Mouse (Mus musculus): ENCODE measurements around the gene Rgl3. TPM values are rescaled to one million over a fixed set of nuclear protein-coding genes. Genes with fewer than 3 reads are reported as not detected.

The Rgl3 gene
- total RNA-seq, 2 experiments from 2014 or later, result 19.2 to 51.9 TPM

DNA sequence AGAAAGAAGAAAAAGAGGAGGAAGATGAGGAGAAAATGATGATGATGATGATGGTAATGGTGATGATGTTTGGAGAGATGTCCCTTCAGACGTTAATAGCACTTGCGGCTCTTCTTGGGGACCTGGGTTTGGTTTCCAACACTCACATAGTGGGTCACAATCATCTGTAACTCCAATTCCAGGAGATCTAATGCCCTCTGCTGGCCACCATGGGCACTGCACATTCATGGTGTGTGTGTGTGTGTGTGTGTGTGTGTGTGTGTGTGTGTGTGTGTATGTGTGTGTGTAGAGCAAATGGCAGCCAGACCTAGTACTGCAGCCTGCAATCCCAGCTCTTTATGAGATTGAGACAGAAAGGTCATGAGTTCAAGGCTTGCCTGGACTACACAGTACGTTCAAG is 37.3 kb downstream of the Rgl3 start:
- no peak for DNase-seq (ENCODE audit: low spot score in 2 of 2)

DNA sequence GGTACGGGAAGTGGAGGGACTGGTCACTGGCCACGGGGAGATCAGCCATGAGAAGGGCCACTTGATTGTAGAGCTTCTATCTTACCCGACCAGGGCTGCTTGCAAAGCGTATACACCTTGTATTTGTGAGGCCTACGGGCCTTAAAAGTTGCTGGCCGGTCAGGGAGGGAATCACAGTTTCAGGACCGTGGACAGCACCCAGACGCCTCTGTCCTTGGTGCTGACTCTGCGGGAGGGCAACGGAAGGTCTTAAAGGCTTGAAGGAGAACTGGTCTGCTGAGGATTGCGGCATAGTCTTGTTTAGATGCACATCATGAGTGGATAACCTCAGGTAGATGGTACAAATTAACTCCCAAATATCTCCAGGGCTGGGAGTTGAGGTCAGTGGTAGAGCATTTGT is 38.9 kb downstream of the Rgl3 start:
- peak; percentile 78 to 83 for DNase-seq (ENCODE audit: low spot score in 2 of 2)

DNA sequence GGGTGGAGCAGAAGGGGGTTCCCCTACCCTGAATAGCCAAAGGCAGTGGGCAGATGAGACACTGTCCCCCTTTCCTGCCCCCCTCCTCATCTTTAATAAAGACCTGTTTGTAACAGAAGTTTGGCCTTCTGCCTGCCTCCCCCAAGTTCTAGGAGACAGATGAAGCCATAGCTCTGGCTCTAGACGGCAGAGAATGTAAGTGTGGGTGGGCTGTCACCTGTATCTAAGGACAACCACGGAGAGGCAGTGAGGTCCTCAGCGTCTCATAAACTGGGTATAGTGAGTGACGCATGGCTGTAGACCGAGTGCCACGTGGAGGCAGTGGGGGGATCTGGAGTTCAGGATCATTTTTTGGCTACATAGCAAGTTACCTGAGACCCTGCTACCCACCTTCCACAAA is 40.5 kb downstream of the Rgl3 start:
- DNase-seq (ENCODE audit: low spot score in 2 of 2), result no peak

DNA sequence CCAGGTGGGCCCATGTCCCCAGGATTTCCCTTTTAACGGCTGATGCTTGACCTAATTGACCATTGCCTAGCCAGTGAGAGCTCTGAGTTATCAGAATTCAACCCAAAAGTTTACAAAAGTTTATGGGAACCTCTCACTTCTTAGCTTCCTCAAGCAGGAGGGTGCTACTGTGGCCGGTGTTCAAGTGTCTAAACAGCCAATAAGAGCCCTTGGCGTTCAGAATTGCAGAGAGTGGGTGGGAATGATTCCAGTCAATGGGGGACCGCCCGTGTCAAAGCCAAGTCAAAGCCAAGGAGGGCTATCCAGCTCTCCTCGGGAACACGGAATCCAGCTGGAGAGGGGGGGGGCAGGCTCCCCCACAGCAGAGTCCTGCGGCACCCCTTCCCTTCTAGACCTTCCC is 41.1 kb downstream of the Rgl3 start:
- no peak for DNase-seq (ENCODE audit: low spot score in 2 of 2)

DNA sequence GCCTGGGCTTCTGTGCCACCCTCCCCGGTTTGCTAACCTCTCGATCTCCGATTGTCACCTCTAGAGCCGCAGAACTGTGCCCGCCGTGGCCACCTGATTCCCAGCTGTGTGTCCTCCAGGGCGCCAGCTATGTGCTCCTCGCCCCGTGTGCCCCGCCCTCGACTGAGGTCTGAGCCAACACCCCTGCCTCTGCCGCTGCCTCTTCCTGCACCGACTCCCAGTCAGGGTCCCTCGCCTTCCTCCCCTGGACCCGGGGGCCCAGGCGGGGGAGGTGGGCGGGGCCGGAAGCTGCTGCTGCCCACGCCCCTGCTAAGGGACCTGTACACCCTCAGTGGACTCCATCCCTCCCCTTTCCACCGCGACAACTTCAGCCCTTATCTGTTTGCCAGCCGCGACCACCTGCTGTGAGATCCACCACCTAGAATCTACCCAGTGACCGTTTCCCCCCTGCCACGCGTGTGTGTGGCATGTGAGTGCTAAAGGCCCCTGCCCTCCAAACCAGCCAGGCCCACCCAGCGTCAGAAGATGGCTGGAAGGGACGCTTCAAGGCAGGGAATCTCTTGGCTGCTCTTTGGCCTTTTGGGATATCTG is 41.6 kb downstream of the Rgl3 start:
- DNase-seq (ENCODE audit: low spot score in 2 of 2), result no peak

DNA sequence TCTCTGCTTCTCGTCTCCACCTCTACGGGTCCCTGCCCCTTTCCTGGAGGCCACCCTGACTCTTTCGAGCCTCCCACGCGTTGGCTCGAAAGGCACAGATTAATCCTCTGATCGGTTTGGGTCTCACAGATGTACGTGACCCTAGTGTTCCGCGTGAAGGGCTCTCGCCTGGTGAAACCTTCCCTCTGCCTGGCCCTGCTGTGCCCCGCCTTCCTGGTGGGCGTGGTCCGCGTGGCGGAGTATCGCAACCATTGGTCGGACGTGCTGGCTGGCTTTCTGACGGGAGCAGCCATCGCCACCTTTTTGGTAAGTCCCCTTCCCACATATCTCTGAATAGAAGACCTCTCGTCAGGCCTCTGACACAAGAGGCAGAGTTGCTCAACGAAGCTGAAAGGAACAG is 45.0 kb downstream of the Rgl3 start:
- DNase-seq (ENCODE audit: low spot score in 2 of 2), result no peak

DNA sequence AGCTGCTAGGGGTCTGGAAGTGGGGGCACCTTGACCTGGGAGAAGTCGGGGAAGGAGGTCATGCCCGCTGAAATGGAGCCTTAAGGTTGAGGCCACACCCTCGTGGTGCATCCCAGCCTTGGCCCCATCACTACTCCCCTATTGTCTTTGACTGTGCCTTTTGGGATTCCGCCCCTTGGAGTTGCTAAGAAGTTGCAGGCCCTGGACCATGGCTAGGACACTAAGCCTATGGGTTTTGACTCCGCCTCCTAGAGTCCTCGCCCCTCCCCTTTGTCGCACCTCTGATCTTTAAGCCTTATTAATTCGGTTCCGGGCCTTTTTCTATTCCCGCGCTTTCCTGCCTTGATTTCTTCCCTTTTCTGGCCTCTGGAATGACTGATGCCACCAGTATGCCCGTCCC is 45.6 kb downstream of the Rgl3 start:
- no peak for DNase-seq (ENCODE audit: low spot score in 2 of 2)

DNA sequence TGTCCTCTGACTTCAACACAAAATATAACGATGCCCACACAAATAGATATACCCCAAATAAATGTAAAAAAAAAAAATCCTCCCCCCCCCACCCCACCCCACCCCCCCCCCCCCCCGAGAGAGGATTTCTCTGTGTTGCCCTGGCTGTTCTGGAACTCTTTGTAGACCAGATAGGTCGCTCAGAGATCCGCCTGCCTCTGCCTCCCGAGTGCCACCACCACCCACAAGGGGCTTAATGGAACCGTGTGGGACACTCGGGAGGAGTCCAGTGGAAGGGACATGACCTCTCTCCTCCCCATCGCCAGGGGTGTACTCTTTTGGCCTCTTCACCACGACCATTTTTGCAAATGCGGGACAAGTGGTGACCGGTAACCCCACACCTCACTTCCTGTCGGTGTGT is 46.2 kb downstream of the Rgl3 start:
- no peak for DNase-seq (ENCODE audit: low spot score in 2 of 2)

DNA sequence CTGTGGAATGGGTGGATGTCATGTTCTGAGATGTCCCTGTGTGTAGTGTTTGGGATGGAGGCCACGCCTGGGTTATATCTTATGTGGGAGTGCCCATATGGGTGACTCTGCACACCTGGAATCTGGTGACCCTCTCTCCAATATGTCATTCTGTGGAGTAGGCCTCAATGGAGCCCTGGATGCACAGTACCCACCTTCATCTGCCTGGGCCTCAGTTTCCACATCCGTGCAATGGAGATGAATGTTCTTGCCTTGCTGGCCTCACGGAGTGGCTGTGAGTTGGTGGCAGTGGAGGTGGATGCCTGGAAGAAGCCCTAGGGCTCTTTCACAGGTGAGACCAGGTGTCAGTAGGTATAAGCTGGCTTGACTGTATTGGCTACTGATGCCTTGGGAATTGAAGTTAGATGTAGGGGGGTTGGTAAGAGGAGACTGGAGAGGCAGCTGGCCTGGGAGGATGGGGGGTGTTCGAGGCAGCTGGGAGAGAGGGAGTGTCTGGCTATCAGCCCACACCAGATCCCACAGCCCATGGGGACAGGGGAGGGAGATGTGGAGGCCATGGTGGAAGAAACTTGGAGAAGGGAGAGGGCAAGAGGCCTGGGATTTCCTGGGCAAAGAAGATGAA is 50.9 kb downstream of the Rgl3 start:
- no peak for DNase-seq (ENCODE audit: low spot score in 2 of 2)

DNA sequence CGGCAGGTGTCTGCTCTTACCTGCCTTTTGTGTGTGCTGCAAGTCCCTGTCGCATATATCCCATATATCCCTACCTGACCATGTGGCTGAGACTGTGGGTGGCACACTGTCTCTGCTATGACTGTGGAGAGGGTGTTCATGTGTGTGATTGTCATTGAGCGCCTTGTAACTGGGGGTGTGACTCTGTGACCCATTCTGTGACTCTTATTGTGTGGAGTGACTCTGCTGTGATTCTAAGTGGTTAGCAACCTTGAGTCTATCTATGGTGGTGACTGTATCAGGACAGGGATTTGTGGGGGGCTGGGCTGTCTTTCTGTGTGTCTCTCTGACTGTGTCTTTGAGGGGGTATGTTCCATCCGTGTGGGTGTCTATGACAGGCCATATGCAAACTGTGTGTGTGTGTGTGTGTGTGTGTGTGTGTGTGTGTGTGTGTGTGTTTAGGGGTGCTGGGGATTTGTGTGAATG is 51.5 kb downstream of the Rgl3 start:
- DNase-seq (ENCODE audit: low spot score in 2 of 2), result no peak

DNA sequence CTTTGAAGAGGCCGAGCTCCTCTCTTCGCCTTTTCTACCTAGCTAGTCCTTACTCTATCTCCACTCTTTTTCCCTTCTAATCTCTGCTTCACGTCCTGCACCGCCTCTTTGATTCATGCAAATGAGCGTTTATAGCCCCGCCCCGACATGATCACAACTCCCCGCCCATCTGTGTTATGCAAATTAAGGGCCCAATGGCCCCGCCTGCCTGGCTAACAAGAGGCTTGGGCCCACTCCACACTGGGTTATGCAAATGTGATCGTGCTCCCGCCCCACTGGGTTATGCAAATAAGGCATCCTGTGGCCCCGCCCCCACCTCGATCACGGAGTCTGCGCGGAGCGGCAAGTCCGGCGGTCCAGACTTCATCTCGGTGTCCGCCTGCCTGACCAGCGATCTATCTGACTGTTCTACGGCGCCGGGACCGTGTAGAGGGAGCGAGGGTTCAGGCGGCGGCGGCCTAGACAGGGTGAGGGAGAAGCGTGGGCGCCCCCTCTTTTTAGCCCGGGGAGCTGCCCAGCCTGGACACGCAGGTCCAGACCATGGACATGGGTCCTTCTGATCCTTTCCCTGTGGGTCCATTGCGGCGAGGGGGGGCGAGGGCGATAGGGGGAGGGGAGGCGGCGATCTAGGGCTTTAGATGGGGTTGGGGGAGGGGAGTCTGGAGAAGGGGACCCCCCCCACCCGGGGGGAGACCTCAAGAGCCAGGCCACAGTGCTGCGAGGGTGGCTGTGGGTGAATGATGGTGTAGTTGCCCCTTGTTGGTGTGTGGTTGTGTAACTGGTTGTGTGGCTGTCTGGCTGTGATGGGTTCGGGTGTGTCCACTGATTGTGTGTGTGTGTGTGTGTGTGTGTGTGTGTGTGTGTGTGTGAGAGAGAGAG is 52.3 kb downstream of the Rgl3 start, which contains the start of gene Plppr2:
Plppr2 (plus strand) TSS at position 342 of the 879 bp plus-strand sequence.
- peak; percentile 91 for DNase-seq (ENCODE audit: low spot score in 2 of 2)

DNA sequence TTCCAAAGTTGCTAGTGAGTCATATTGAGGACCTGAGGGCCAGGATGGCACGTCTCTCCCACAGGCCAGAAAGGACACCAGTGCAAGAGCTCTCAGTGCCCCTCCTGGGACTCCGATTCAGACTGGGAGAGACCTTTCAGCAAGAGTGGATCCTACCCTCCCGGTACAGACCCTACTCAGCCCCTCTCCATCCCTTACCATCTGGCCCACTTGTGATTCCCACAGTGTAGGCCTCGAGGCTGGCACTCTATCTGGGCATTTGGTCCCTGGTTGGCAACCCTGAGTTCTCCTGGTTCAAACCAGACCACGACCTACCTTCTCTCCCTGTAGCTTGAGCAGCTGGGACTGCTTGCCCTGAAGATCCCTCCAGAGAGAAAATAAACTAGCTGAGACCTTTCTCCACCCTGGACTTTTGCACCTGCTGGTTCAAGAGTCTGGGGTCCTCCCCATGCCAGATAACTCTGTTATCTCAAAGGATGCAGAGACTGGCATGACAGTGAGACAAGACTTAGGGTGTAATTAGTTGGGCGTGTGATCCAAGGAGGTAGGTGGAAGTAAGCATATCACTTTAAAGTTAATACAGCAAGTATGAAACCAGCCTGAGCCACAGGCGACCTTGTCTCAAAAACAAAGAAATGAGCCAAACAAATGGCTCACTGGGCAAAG is 53.6 kb downstream of the Rgl3 start:
- DNase-seq (ENCODE audit: low spot score in 2 of 2), result no peak

DNA sequence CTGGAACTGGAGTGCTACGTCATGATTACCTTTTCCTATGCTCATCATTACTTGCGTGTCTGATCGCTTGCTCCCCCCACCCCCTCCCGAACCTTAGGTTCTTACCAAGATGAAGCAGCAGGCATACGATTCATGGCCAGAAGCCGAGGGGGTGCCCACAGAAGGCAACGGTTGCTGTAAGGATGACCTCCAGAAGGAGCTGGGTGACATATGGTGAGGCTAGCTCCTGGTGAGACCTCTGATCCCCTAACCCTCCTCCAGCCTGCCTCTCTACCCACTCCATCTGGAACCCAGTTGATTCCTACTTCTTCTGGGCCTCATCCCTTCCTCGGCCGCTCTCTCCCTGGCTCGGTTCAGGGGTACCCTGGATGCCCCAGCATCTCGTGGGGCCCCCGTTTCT is 55.2 kb downstream of the Rgl3 start:
- DNase-seq (ENCODE audit: low spot score in 2 of 2), result no peak

DNA sequence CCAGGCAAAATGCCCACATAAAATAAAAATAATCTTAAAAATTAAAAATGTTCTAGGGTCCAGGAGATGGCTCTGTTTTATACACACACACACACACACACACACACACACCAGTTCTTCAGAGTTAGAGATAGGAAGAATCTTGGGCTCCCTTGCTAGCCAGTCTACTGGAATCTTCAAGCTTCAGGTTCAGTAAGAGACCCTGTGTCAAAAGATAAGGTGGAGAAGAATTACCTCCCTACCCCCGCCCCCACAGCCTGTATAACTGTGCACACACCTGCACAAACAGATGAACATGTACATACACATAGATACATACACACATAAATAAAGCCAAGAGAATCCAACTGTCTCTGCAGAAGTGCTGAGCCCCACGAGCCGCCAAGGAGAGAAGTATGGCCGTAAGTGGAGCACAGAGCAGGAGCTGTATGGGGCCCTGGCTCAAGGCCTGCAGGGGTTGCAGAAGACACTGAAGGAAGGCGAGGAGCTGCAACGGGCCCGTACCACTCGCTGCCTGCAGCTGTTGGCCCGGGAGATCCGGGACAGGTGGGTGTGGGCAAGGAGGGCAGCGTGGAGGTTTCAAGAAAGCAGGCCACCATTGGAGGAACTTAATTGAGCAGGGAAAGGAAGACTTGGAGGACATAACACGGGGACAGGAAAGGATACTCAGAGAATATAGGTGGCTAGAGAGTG is 56.7 kb downstream of the Rgl3 start:
- DNase-seq (ENCODE audit: low spot score in 2 of 2), result no peak

DNA sequence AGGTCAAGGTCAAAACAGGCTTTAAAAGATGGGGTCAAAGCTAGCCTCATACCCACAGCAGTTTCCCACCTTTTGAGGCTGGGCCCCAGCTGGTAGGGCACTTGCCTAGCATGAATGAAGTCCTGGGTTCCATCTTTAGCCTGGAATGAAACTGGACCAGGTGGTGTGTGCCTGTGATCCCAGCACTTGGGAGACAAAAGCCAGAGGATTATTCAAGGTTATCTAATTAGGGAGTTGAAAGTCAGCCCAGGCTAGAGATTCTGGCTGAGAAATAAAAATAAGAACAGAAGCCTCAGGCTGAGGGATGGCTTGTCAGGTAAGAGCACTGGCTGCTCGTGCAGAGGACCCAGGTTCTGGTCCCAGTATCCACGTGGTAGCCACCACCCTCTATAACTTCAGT is 57.2 kb downstream of the Rgl3 start:
- DNase-seq (ENCODE audit: low spot score in 2 of 2), result no peak

DNA sequence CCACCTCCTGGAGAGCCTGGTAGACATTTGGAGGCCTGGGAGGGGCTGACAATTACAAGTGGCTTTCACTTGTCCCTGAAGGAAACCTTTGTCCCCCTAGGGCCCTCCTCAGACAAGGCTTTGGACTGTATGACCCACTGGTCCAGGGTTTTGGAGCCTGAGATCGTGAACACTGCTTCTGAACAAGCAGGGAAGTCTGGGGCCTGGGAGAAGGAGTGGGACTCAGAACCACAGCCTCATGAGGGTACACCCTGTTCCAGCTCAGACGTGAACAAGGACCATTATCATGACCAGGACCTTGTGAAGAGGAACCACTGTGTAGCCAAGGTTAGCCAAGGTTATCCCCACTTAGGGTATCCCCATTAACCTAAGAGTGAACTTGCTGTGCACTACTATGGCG is 60.0 kb downstream of the Rgl3 start:
- DNase-seq (ENCODE audit: low spot score in 2 of 2), result no peak

DNA sequence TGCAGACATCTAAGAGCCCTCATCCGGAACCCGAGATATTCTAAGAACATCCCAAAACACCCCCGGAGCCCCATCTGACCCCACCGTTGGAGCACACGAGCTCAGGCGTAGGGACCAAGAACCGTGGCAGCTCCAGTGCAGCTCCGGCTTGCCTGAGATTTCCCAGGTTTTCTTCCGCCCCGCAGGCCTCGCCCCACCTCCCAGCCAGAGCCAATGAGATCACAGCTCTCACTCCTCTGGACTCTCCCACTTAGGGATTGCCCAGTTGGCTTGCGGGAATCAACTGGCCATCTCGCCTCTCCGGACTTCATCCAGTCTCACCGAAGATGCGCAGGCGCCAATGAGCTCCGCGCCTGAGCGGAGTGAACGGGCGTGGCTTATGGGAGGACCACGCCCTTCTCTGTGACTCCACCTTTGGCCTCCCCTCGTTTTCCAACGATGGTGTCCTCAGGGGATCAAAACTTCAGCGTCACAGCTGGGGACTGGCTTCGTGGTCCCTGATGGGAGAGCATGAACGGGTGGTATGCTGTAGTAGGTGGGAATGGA is 62.0 kb downstream of the Rgl3 start, which contains the start of the genes Ccdc159 and Tmem205:
Ccdc159 (plus strand) TSS at position 264 of the 546 bp plus-strand sequence.
Tmem205 (minus strand) TSS at position 349 of the 546 bp plus-strand sequence.
- DNase-seq (ENCODE audit: low spot score in 2 of 2), result peak; percentile 79 to 84

DNA sequence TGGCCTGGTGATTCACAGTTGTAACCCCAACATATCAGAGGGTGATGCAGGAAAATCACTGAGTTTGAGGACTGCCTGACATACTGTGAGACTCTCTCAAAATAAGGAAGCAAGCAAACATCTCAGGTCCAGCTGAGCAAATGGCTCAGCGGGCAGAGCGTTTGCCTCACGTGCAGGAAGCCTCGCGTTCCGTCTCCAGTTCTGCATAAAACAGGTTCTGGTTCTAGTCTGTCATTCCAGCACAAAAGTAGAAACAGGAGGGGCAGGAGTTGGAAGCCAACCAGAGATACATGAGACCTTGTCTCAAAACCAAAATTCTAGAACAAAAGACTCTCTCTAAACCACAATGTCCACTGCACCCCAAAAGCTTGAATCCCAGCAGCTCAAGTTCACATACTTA is 62.5 kb downstream of the Rgl3 start:
- no peak for DNase-seq (ENCODE audit: low spot score in 2 of 2)

DNA sequence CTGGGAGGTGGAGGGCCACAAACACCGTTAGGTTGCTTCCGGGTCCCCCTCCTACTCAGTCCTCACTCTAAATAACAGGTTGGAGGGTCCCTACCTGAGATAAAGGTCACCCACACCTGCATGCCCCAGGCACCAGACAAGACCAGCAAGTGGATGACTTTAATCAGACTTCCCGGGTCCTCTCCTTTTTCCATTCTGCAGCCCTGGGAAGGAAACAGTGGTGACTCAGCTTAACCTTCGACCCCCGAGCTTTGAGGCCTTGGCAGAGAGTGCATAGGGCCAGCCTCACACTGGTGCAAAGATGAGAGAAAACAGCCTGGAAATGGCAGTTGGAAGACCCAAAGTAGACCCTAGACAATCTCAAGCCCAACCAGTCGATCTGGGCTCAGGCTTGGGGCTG is 63.1 kb downstream of the Rgl3 start:
- DNase-seq (ENCODE audit: low spot score in 2 of 2), result peak in 1 of 2 experiments; percentile 60

DNA sequence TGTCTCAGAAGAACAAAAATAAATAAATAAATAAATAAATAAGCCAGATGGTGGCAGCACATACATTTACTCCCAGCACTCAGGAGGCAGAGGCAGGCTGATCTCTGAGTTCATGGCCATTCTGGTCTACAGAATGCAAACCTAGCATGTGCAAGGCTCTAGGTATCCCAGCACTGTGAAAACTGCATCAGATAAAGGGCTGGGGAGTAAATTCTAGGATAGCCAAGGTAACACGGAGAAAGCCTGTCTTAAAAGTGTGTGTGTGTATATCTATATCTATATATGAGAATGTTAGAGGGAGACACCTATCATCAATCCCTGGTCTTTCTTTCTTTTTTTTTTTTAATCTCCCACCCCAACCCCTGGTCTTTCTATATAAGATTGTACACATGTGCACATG is 63.7 kb downstream of the Rgl3 start:
- no peak for DNase-seq (ENCODE audit: low spot score in 2 of 2)
